Mouse (Mus musculus): Measurements from ENCODE around the gene Rcn1. TPM values are rescaled to one million over a fixed set of nuclear protein-coding genes. Genes with fewer than 3 reads are reported as not detected.
A peak's percentile ranks its signal among the peaks of the same experiment; 100 is the strongest.

The Rcn1 gene
- polyA plus RNA-seq, 1 experiment from 2014 or later = 225 TPM

GRCm38 (mm10) chr2:105367623-105368022 lies 31.5 kb downstream of the Rcn1 start:
- Histone ChIP-seq H3K9ac (replicated peaks; ENCODE audit: low read length) (no peak overlapping the region), H3K4me1 (ENCODE audit: insufficient read depth, low read length) (peaks cover 4% of the 10 kb centered on the region; the same call in 1 of the 2 replicates), H3K9me3 (ENCODE audit: low read length) (no peaks in the 10 kb centered on the region), H3K4me2 (replicated peaks; ENCODE audit: low read depth, low read length) (no peak overlapping the region), H3K36me3 (ENCODE audit: insufficient read depth, low read length) (no peaks in the 10 kb centered on the region), H3K27me3 (ENCODE audit: insufficient read depth, low read length) (peaks cover 8% of the 10 kb centered on the region; the same call in 1 of the 2 replicates), H3K27ac (ENCODE audit: low read length) (no peak overlapping the region), H3K4me3 (ENCODE audit: low read length) (no peak overlapping the region)
- WGBS = 28% methylated on average over 4 of the region's 4 CpGs
- ATAC-seq (ENCODE audit: low FRiP score, low TSS enrichment) = no peak

- no peak overlapping the region for H3K27ac ChIP-seq (ENCODE audit: low read length)
- WGBS = 88% methylated on average over 3 of the region's 3 CpGs
- no peak overlapping the region for H3K9ac ChIP-seq (replicated peaks; ENCODE audit: low read length)
- no peaks in the 10 kb centered on the region for H3K9me3 ChIP-seq (ENCODE audit: low read length)
- no peaks in the 10 kb centered on the region for H3K36me3 ChIP-seq (ENCODE audit: insufficient read depth, low read length)
- H3K27me3 ChIP-seq (ENCODE audit: insufficient read depth, low read length) = no peaks in the 10 kb centered on the region
- no peak overlapping the region for H3K4me2 ChIP-seq (replicated peaks; ENCODE audit: low read depth, low read length)
- H3K4me1 ChIP-seq (ENCODE audit: insufficient read depth, low read length) = no peaks in the 10 kb centered on the region
- H3K4me3 ChIP-seq (ENCODE audit: low read length) = no peak overlapping the region
- no peak for ATAC-seq (ENCODE audit: low FRiP score, low TSS enrichment)
These were observed 41.1 kb downstream of the Rcn1 start for GRCm38 (mm10) chr2:105358040-105358439.

GRCm38 (mm10) chr2:105356791-105357190 lies 42.3 kb downstream of the Rcn1 start:
- H3K27ac ChIP-seq (ENCODE audit: low read length) = no peak overlapping the region
- H3K9me3 ChIP-seq (ENCODE audit: low read length) = no peaks in the 10 kb centered on the region
- no peak for ATAC-seq (ENCODE audit: low FRiP score, low TSS enrichment)
- 58% methylated on average over 5 of the region's 5 CpGs for WGBS
- H3K4me3 ChIP-seq (ENCODE audit: low read length) = no peak overlapping the region
- H3K27me3 ChIP-seq (ENCODE audit: insufficient read depth, low read length) = no peaks in the 10 kb centered on the region
- H3K4me1 ChIP-seq (ENCODE audit: insufficient read depth, low read length) = no peaks in the 10 kb centered on the region
- no peak overlapping the region for H3K4me2 ChIP-seq (replicated peaks; ENCODE audit: low read depth, low read length)
- no peaks in the 10 kb centered on the region for H3K36me3 ChIP-seq (ENCODE audit: insufficient read depth, low read length)
- no peak overlapping the region for H3K9ac ChIP-seq (replicated peaks; ENCODE audit: low read length)

GRCm38 (mm10) chr2:105348886-105349285 lies 50.2 kb downstream of the Rcn1 start:
- no peak overlapping the region for H3K9ac ChIP-seq (replicated peaks; ENCODE audit: low read length)
- no peaks in the 10 kb centered on the region for H3K4me1 ChIP-seq (ENCODE audit: insufficient read depth, low read length)
- no peaks in the 10 kb centered on the region for H3K36me3 ChIP-seq (ENCODE audit: insufficient read depth, low read length)
- no peaks in the 10 kb centered on the region for H3K27me3 ChIP-seq (ENCODE audit: insufficient read depth, low read length)
- H3K4me3 ChIP-seq (ENCODE audit: low read length) = no peak overlapping the region
- H3K4me2 ChIP-seq (replicated peaks; ENCODE audit: low read depth, low read length) = no peak overlapping the region
- 81% methylated on average over 6 of the region's 6 CpGs for WGBS
- no peak overlapping the region for H3K27ac ChIP-seq (ENCODE audit: low read length)
- ATAC-seq (ENCODE audit: low FRiP score, low TSS enrichment) = no peak
- no peaks in the 10 kb centered on the region for H3K9me3 ChIP-seq (ENCODE audit: low read length)

- Histone ChIP-seq H3K9ac (replicated peaks; ENCODE audit: low read length) (no peak overlapping the region), H3K4me1 (ENCODE audit: insufficient read depth, low read length) (peaks cover 20% of the 10 kb centered on the region), H3K36me3 (ENCODE audit: insufficient read depth, low read length) (no peaks in the 10 kb centered on the region), H3K4me3 (ENCODE audit: low read length) (no peak overlapping the region), H3K4me2 (replicated peaks; ENCODE audit: low read depth, low read length) (no peak overlapping the region), H3K27ac (ENCODE audit: low read length) (no peak overlapping the region), H3K9me3 (ENCODE audit: low read length) (no peaks in the 10 kb centered on the region), H3K27me3 (ENCODE audit: insufficient read depth, low read length) (no peaks in the 10 kb centered on the region)
- 60% methylated on average over 3 of the region's 3 CpGs for WGBS
- no peak for ATAC-seq (ENCODE audit: low FRiP score, low TSS enrichment)
These were observed 59.1 kb downstream of the Rcn1 start for GRCm38 (mm10) chr2:105339993-105340392.

GRCm38 (mm10) chr2:105337171-105337875 lies 61.8 kb downstream of the Rcn1 start:
- Histone ChIP-seq H3K4me3 (ENCODE audit: low read length) (no peak overlapping the region), H3K27ac (ENCODE audit: low read length) (peak overlapping the region; percentile 58; the same call in 1 of the 2 replicates), H3K36me3 (ENCODE audit: insufficient read depth, low read length) (no peaks in the 10 kb centered on the region), H3K27me3 (ENCODE audit: insufficient read depth, low read length) (peaks cover 3% of the 10 kb centered on the region; the same call in 1 of the 2 replicates), H3K4me2 (replicated peaks; ENCODE audit: low read depth, low read length) (no peak overlapping the region), H3K9me3 (ENCODE audit: low read length) (no peaks in the 10 kb centered on the region), H3K9ac (replicated peaks; ENCODE audit: low read length) (no peak overlapping the region), H3K4me1 (ENCODE audit: insufficient read depth, low read length) (peaks cover 20% of the 10 kb centered on the region)
- ATAC-seq (ENCODE audit: low FRiP score, low TSS enrichment) = no peak
- WGBS = 27% methylated on average over 8 of the region's 8 CpGs

GRCm38 (mm10) chr2:105336314-105337027 lies 62.6 kb downstream of the Rcn1 start:
- H3K4me1 ChIP-seq (ENCODE audit: insufficient read depth, low read length) = peaks cover 20% of the 10 kb centered on the region
- H3K27ac ChIP-seq (ENCODE audit: low read length) = peak overlapping the region; percentile 58
- peaks cover 3% of the 10 kb centered on the region; the same call in 1 of the 2 replicates for H3K27me3 ChIP-seq (ENCODE audit: insufficient read depth, low read length)
- H3K4me2 ChIP-seq (replicated peaks; ENCODE audit: low read depth, low read length) = peak overlapping the region; percentile 27
- 0 out of 2 replicates have a peak overlapping the region, but pooled peaks have one; percentile 39 for H3K9ac ChIP-seq (replicated peaks; ENCODE audit: low read length)
- no peaks in the 10 kb centered on the region for H3K36me3 ChIP-seq (ENCODE audit: insufficient read depth, low read length)
- 7% methylated on average over 12 of the region's 12 CpGs for WGBS
- no peak overlapping the region for H3K4me3 ChIP-seq (ENCODE audit: low read length)
- no peaks in the 10 kb centered on the region for H3K9me3 ChIP-seq (ENCODE audit: low read length)
- peak; percentile 83 for ATAC-seq (ENCODE audit: low FRiP score, low TSS enrichment)

Other genes starting within 250 kb of the Rcn1 start
- gene Them7, start 175.0 kb downstream of the Rcn1 start, polyA plus RNA-seq (2015; fragmentation: Nextera tagmentation; extraction: Ambion mirVana) = 4.0 and 4.1 TPM in 2 replicates

Measured in kidney, embryonic 16.5 days (tissue).